Mouse (Mus musculus) C2C12 (cell line): ENCODE measurements around the gene Wdr63.

ENCODE experiments used
- CEBPB ChIP-seq: IDR thresholded peaks from one replicate; pipeline ENCODE4 v1.6.1; 2011; ENCODE audit warnings: low read depth, mild to moderate bottlenecking, control low read depth, moderate library complexity
- CTCF ChIP-seq: IDR thresholded peaks from one replicate; pipeline ENCODE4 v1.5.1; 2011; ENCODE audit not compliant: control insufficient read depth, insufficient read depth, insufficient read length
- FOSL1 ChIP-seq: IDR thresholded peaks from one replicate; pipeline ENCODE4 v1.8.0; 2011; ENCODE audit warnings: mild to moderate bottlenecking, low read length; ENCODE audit not compliant: poor library complexity, insufficient read depth, severe bottlenecking
- MAX ChIP-seq: IDR thresholded peaks from one replicate; pipeline ENCODE4 v1.6.1; 2011; ENCODE audit warnings: mild to moderate bottlenecking, control low read depth
- MYOD1 ChIP-seq: IDR thresholded peaks from one replicate; pipeline ENCODE4 v1.6.1; 2011; ENCODE audit warnings: low read depth; ENCODE audit not compliant: control insufficient read depth, insufficient read length
- MYOG ChIP-seq: IDR thresholded peaks from one replicate; pipeline ENCODE4 v1.6.1; 2011; ENCODE audit not compliant: control insufficient read depth, insufficient read length; ENCODE audit errors: extremely low read depth
- USF1 ChIP-seq: IDR thresholded peaks from one replicate; pipeline ENCODE4 v1.6.1; 2011; ENCODE audit warnings: low read depth, mild to moderate bottlenecking, control low read depth, moderate library complexity

DNA sequence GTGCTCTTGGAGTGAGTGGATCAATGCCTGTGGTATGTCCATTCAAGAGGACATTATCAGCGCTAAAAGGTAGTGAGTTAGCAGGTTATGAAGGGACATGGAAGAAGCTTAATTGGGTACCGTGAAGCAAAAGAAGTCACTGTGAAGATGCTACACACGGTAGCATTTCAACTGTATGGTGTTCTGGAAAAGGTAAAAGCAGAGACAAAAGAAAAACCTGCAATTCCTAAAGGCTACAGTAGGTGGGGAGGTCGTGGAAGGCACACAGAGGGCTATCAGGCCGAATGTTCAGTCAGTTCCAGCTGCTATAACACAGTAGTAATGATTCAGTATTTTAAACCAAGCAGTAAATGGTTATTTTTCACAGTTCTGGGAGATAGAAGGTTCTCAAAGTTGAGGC, 37.6 kb upstream of the Wdr63 start:
- TF ChIP-seq CTCF: no peak
- no peak for TF ChIP-seq MAX
- no peak for TF ChIP-seq CEBPB
- TF ChIP-seq MYOD1: no peak
- no peak for TF ChIP-seq MYOG
- TF ChIP-seq USF1: no peak
- TF ChIP-seq FOSL1: no peak
